Mouse (Mus musculus) heart, embryonic 15.5 days (tissue): ENCODE measurements at regions not wholly inside any gene's neighbourhood (a gene's known extent, or its start where the extent isn't known, plus 50 kb on each side); places are given as distances from the start of the nearest gene placed in this dataset.

Source experiments
- ATAC-seq: fragments of 200-750 bp; cut with Nextera tagmentation; replicated peaks from 2 replicates; pipeline ENCODE4 v1.8.0; 2017; ENCODE audit warnings: low read depth, moderate TSS enrichment; ENCODE audit not compliant: insufficient number of reproducible peaks, insufficient read depth, low FRiP score
- H3K27ac ChIP-seq: fragments of 300-500 bp; sonication (generic); 2 replicates; pipeline ENCODE4 v1.5.1; 2015; ENCODE audit warnings: mild to moderate bottlenecking, inconsistent platforms
- H3K27me3 ChIP-seq: fragments of 300-500 bp; sonication (generic); 2 replicates; pipeline ENCODE4 v1.6.1; 2015; ENCODE audit warnings: inconsistent platforms
- H3K36me3 ChIP-seq: fragments of 300-500 bp; sonication (generic); 2 replicates; pipeline ENCODE4 v1.6.1; 2015; ENCODE audit warnings: mild to moderate bottlenecking, inconsistent platforms
- H3K4me1 ChIP-seq: fragments of 300-500 bp; sonication (generic); replicated peaks from 2 replicates; pipeline ENCODE4 v1.6.1; 2015; ENCODE audit warnings: inconsistent platforms
- H3K4me2 ChIP-seq: fragments of 300-500 bp; sonication (generic); 2 replicates; pipeline ENCODE4 v1.6.1; 2015; ENCODE audit warnings: inconsistent platforms, mild to moderate bottlenecking, moderate library complexity
- H3K4me3 ChIP-seq: fragments of 300-500 bp; sonication (generic); 2 replicates; pipeline ENCODE4 v1.5.1; 2015; ENCODE audit warnings: mild to moderate bottlenecking, inconsistent platforms
- H3K9ac ChIP-seq: fragments of 300-500 bp; sonication (generic); 2 replicates; pipeline ENCODE4 v1.6.1; 2015; ENCODE audit warnings: mild to moderate bottlenecking, inconsistent platforms
- H3K9me3 ChIP-seq: fragments of 300-500 bp; sonication (generic); replicated peaks from 2 replicates; pipeline ENCODE4 v1.6.1; 2016; ENCODE audit warnings: inconsistent platforms
- WGBS: fragments of 180-500 bp; shearing (Covaris S2); methylation state at CpG from one replicate; pipeline ENCODE4 v1.1.7; 2015; ENCODE audit warnings: mixed read lengths; 5-methylcytosine and 5-hydroxymethylcytosine counted together

GRCm38 (mm10) chr13:6469446-6470227, 78.3 kb upstream of the Pitrm1 start:
- Histone ChIP-seq H3K4me3 (no peak overlapping the region), H3K36me3 (no peaks in the 10 kb centered on the region), H3K9me3 (no peaks in the 10 kb centered on the region), H3K27ac (no peak overlapping the region), H3K4me1 (peaks cover 19% of the 10 kb centered on the region), H3K27me3 (no peaks in the 10 kb centered on the region), H3K4me2 (no peak overlapping the region), H3K9ac (no peak overlapping the region)
- ATAC-seq = no peak
- WGBS = 58% methylated on average over 11 of the region's 11 CpGs

- no peak for ATAC-seq
Observed at GRCm38 (mm10) chr13:6470286-6471103, 77.5 kb upstream of the Pitrm1 start.

DNA sequence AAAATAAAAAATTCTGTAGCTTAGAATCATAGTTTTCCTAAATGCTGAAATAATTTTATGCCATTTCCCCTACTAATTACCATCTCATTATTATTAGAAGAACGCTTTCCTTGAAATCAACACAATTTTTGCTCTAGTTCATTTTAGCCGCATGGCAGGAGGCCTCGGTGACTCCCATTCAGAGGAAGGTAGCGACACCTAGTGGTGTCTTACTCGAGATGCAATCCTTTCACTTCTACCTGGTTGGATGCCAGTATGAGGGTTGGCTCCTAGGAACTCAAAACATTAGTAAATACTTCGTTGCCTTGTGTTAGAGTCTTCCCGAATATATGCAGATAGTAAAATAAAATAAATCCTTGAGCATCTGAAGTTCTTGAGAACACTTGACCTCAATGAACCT, 76.3 kb upstream of the Pitrm1 start:
- H3K9me3 ChIP-seq = no peaks in the 10 kb centered on the region
- no peak overlapping the region for H3K4me3 ChIP-seq
- H3K27ac ChIP-seq = no peak overlapping the region
- WGBS = 7% methylated on average over 7 of the region's 7 CpGs
- ATAC-seq = no peak
- peaks cover 19% of the 10 kb centered on the region for H3K4me1 ChIP-seq
- no peak overlapping the region for H3K9ac ChIP-seq
- no peak overlapping the region for H3K4me2 ChIP-seq
- H3K36me3 ChIP-seq = no peaks in the 10 kb centered on the region
- no peaks in the 10 kb centered on the region for H3K27me3 ChIP-seq

More at GRCm38 (mm10) chr13:6470286-6471103, 77.5 kb upstream of the Pitrm1 start:
- Histone ChIP-seq H3K9me3 (no peaks in the 10 kb centered on the region), H3K27ac (no peak overlapping the region), H3K4me2 (no peak overlapping the region), H3K4me1 (peaks cover 19% of the 10 kb centered on the region), H3K27me3 (no peaks in the 10 kb centered on the region), H3K4me3 (no peak overlapping the region), H3K9ac (no peak overlapping the region), H3K36me3 (no peaks in the 10 kb centered on the region)
- WGBS = 75% methylated on average over 15 of the region's 15 CpGs

- H3K27me3 ChIP-seq = no peaks in the 10 kb centered on the region
- H3K36me3 ChIP-seq = no peaks in the 10 kb centered on the region
- H3K27ac ChIP-seq = peak overlapping the region; percentile 69
- peaks cover 19% of the 10 kb centered on the region for H3K4me1 ChIP-seq
- WGBS = 52% methylated on average over 12 of the region's 12 CpGs
- no peaks in the 10 kb centered on the region for H3K9me3 ChIP-seq
- H3K9ac ChIP-seq = no peak overlapping the region
- H3K4me2 ChIP-seq = peak overlapping the region; percentile 29
- H3K4me3 ChIP-seq = no peak overlapping the region
- ATAC-seq = 0 out of 2 replicates have a peak, but pooled peaks have one; percentile 36
Observed at GRCm38 (mm10) chr13:6473401-6474190, 74.4 kb upstream of the Pitrm1 start.

- no peak overlapping the region for H3K27ac ChIP-seq
- no peaks in the 10 kb centered on the region for H3K4me1 ChIP-seq
- no peak overlapping the region for H3K4me3 ChIP-seq
- no peak overlapping the region for H3K4me2 ChIP-seq
- H3K9me3 ChIP-seq = no peaks in the 10 kb centered on the region
- no peaks in the 10 kb centered on the region for H3K36me3 ChIP-seq
- ATAC-seq = no peak
- no peaks in the 10 kb centered on the region for H3K27me3 ChIP-seq
- no peak overlapping the region for H3K9ac ChIP-seq
- 71% methylated on average over 6 of the region's 6 CpGs for WGBS
Observed at GRCm38 (mm10) chr13:6479667-6480066, 68.3 kb upstream of the Pitrm1 start.

- no peak for ATAC-seq
- Histone ChIP-seq H3K4me3 (no peak overlapping the region), H3K27ac (no peak overlapping the region), H3K36me3 (no peaks in the 10 kb centered on the region), H3K9ac (no peak overlapping the region), H3K4me2 (no peak overlapping the region), H3K9me3 (no peaks in the 10 kb centered on the region), H3K4me1 (no peaks in the 10 kb centered on the region), H3K27me3 (no peaks in the 10 kb centered on the region)
Observed at GRCm38 (mm10) chr13:6484418-6484817, 63.5 kb upstream of the Pitrm1 start.

GRCm38 (mm10) chr13:6487837-6488236, 60.1 kb upstream of the Pitrm1 start:
- no peak for ATAC-seq
- no peaks in the 10 kb centered on the region; the same call in 1 of the 2 replicates for H3K4me1 ChIP-seq
- H3K27me3 ChIP-seq = no peaks in the 10 kb centered on the region
- H3K9ac ChIP-seq = no peak overlapping the region
- H3K36me3 ChIP-seq = no peaks in the 10 kb centered on the region
- no peaks in the 10 kb centered on the region for H3K9me3 ChIP-seq
- no peak overlapping the region for H3K4me2 ChIP-seq
- no peak overlapping the region for H3K4me3 ChIP-seq
- 73% methylated on average over 3 of the region's 3 CpGs for WGBS
- H3K27ac ChIP-seq = no peak overlapping the region

DNA sequence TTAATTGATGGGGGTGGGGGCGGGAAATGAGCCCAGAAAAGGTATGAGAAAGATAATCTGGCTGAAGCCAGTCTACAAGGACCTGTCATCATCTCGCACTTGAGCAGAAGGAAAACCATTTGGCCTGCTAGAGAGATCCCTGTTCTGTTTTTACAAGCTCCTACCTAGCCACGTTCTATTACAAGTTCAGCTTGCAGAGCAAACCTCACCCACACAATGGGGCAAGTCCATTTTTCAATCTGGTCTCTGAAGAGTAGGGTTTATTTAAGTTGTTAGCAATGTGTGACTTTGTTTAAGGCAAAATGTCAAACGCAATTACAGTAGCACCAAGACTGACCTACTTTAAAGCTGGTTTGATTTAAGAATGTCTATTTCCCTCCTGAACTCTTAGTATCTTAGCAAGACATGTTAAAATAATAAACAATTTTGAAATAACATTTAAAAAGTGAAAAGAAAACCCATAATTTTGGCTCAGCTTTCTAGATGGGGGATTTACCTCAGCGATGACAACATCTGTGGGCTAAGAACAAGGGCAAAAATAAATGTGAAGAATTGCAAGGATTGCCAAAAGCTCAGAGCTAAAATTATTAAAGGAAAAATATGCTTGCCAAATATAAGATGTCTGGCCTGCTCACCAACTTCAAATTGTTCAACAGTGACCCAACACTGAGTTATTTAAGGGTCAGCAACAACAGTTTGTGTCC, 54.9 kb upstream of the Pitrm1 start:
- no peaks in the 10 kb centered on the region for H3K9me3 ChIP-seq
- peak; percentile 74; the same call in 1 of the 2 replicates for ATAC-seq
- H3K27ac ChIP-seq = peak overlapping the region; percentile 61

More for the DNA sequence above, 54.9 kb upstream of the Pitrm1 start:
- no peaks in the 10 kb centered on the region for H3K27me3 ChIP-seq
- no peak overlapping the region for H3K9ac ChIP-seq
- H3K4me2 ChIP-seq = no peak overlapping the region
- no peak overlapping the region for H3K4me3 ChIP-seq
- WGBS = 40% methylated on average over 5 of the region's 5 CpGs
- no peaks in the 10 kb centered on the region for H3K36me3 ChIP-seq
- peaks cover 8% of the 10 kb centered on the region; the same call in 1 of the 2 replicates for H3K4me1 ChIP-seq
